Mouse (Mus musculus) G1E (cell line): ENCODE measurements around the gene Jpt2.

ENCODE experiments used
- CTCF ChIP-seq: IDR thresholded peaks from 2 replicates; pipeline ENCODE4 v1.5.1; 2012; ENCODE audit warnings: low read depth, low read length, inconsistent platforms, mixed read lengths
- GATA1 ChIP-seq: IDR thresholded peaks from 2 replicates; pipeline ENCODE4 v1.6.1; 2012; ENCODE audit warnings: borderline replicate concordance, low read length, inconsistent platforms, mixed read lengths
- GATA2 ChIP-seq: IDR thresholded peaks from 2 replicates; pipeline ENCODE4 v1.6.1; 2012; ENCODE audit warnings: low read depth, low read length, inconsistent platforms, borderline replicate concordance
- POLR2AphosphoS5 ChIP-seq: IDR thresholded peaks from 2 replicates; pipeline ENCODE4 v1.6.1; 2012; ENCODE audit warnings: low read depth, low read length, inconsistent platforms; ENCODE audit not compliant: insufficient replicate concordance
- TAL1 ChIP-seq: conservative IDR thresholded peaks from 2 replicates; pipeline ENCODE4 v1.6.1; 2012; ENCODE audit warnings: low read depth, low read length, inconsistent platforms, mixed read lengths

DNA sequence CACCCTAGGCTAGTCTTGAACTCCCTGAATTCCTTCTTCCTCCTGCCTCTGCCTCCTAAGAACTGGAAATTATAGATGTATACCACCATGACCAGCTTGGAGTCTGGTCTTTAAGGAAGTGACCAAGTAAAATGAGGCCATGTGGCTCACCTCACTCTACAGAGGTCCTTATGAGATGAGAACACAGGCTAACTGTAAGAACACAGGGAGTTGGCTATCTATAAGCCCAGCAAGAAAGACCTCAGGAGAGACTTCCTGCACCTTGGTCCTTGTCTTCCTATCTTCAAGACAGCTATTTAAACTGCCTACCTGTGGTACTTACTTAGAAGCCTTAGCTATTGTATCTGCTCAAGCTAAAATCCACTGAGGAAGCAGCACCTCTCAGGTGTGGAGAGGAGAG is 46.5 kb downstream of the Jpt2 start:
- TF ChIP-seq CTCF (no peak), GATA1 (no peak), TAL1 (no peak; the same call in 1 of the 2 replicates), POLR2AphosphoS5 (no peak), GATA2 (no peak)
